In genomic region chr19:29805917-29806785, GRCm38 (mm10) we compare ENCODE assay signal across 8 mouse cellular contexts. TPM values are rescaled to one million over a fixed set of nuclear protein-coding genes. Genes with fewer than 3 reads are reported as not detected.
DNase-seq lines count a peak whose midpoint lies in the region; ATAC-seq and TF ChIP-seq lines count a peak whose summit lies in the region.

TSS of gene 9930021J03Rik (minus strand) at chr19:29805989.

- peak within 1 kb of the TSS; percentile 81 for H3K4me3 ChIP-seq in bone marrow, adult 2 months (replicated peaks; ENCODE audit: control insufficient read depth, low read depth, low read length)
- H3K4me3 ChIP-seq in embryonic facial prominence, embryonic 15.5 days (replicated peaks) = peak within 1 kb of the TSS; percentile 74
- H3K4me3 ChIP-seq in limb, embryonic 14.5 days (replicated peaks; ENCODE audit: low read length) = peak within 1 kb of the TSS; percentile 92
- H3K4me3 ChIP-seq in midbrain, postnatal 0 days (ENCODE audit: low read depth, low read length) = peak within 1 kb of the TSS; percentile 91

- H3K4me2 ChIP-seq in embryonic facial prominence, embryonic 15.5 days (replicated peaks) = peak within 1 kb of the TSS; percentile 72
- peak within 1 kb of the TSS; percentile 78 for H3K4me2 ChIP-seq in limb, embryonic 14.5 days (replicated peaks; ENCODE audit: low read depth, low read length, severe bottlenecking)
- peak within 1 kb of the TSS; percentile 90 for H3K4me2 ChIP-seq in midbrain, postnatal 0 days (ENCODE audit: low read depth, low read length, poor library complexity, severe bottlenecking)

- H3K27me3 ChIP-seq in embryonic facial prominence, embryonic 15.5 days = no peaks in the 10 kb centered on the region
- no peaks in the 10 kb centered on the region for H3K27me3 ChIP-seq in limb, embryonic 14.5 days (ENCODE audit: control insufficient read depth, insufficient read depth, low read length)
- no peaks in the 10 kb centered on the region for H3K27me3 ChIP-seq in midbrain, postnatal 0 days (ENCODE audit: insufficient read depth, low read length)

- under 1% methylated on average over 73 of the region's 95 CpGs for WGBS in bone marrow, adult 2 months
- under 1% methylated on average over 58 of the region's 95 CpGs for WGBS in embryonic facial prominence, embryonic 15.5 days
- WGBS in limb, embryonic 14.5 days = under 1% methylated on average over 22 of the region's 95 CpGs
- whole genome bisulfite sequencing in midbrain, postnatal 0 days = 0% methylated on average over 42 of the region's 95 CpGs

- peak within 1 kb of the TSS; percentile 74 for H3K9ac ChIP-seq in embryonic facial prominence, embryonic 15.5 days
- peak within 1 kb of the TSS; percentile 86 for H3K9ac ChIP-seq in limb, embryonic 14.5 days (ENCODE audit: low read depth, low read length, severe bottlenecking)
- H3K9ac ChIP-seq in midbrain, postnatal 0 days (replicated peaks; ENCODE audit: low read length, poor library complexity, severe bottlenecking) = peak within 1 kb of the TSS; percentile 78

- ATAC-seq in embryonic facial prominence, embryonic 15.5 days (ENCODE audit: insufficient number of reproducible peaks, low FRiP score, low TSS enrichment, low read depth) = peak; percentile 94
- peak; percentile 93 for ATAC-seq in limb, embryonic 14.5 days (ENCODE audit: low FRiP score, low read depth)
- ATAC-seq in midbrain, postnatal 0 days (ENCODE audit: low FRiP score) = peak; percentile 96

- TF ChIP-seq POLR2A in bone marrow, adult 2 months (IDR thresholded peaks at IDR 0.05; ENCODE audit: borderline replicate concordance, control insufficient read depth, low read depth, low read length) = peak; percentile 53; the same call in 1 of the 2 replicates
- TF ChIP-seq POLR2A in limb, embryonic 14.5 days (IDR thresholded peaks at IDR 0.05; ENCODE audit: borderline replicate concordance, extremely low read depth, insufficient read depth, insufficient read length) = no peak

- peaks cover 21% of the 10 kb centered on the region for H3K36me3 ChIP-seq in embryonic facial prominence, embryonic 15.5 days
- peaks cover 23% of the 10 kb centered on the region for H3K36me3 ChIP-seq in limb, embryonic 14.5 days (ENCODE audit: control insufficient read depth, insufficient read depth, low read length)
- no peaks in the 10 kb centered on the region; the same call in 1 of the 2 replicates for H3K36me3 ChIP-seq in midbrain, postnatal 0 days (ENCODE audit: insufficient read depth, low read length)

- peak within 1 kb of the TSS; percentile 87 for H3K27ac ChIP-seq in bone marrow, adult 2 months (ENCODE audit: control insufficient read depth, insufficient read depth, low read depth, low read length, poor library complexity)
- peak within 1 kb of the TSS; percentile 95 for H3K27ac ChIP-seq in embryonic facial prominence, embryonic 15.5 days (replicated peaks)
- peak within 1 kb of the TSS; percentile 94 for H3K27ac ChIP-seq in limb, embryonic 14.5 days (replicated peaks; ENCODE audit: low read depth, low read length)
- peak within 1 kb of the TSS; percentile 95 for H3K27ac ChIP-seq in midbrain, postnatal 0 days (ENCODE audit: low read depth, low read length)

- no peak for TF ChIP-seq CTCF in bone marrow, adult 2 months (IDR thresholded peaks at IDR 0.05; ENCODE audit: control insufficient read depth, insufficient read depth, low read length)
- TF ChIP-seq CTCF in midbrain, postnatal 0 days (IDR thresholded peaks at IDR 0.05) = 0 out of 2 replicates have a peak, but pooled peaks have one; percentile 2

- DNase-seq in 416B (ENCODE audit: low read depth) = peak; percentile 99
- peak; percentile 98 for DNase-seq in heart, adult 8-10 months (ENCODE audit: low spot score)
- peak; percentile 98 for DNase-seq in kidney, adult 9 months
- DNase-seq in limb, embryonic 14.5 days (ENCODE audit: low spot score) = peak; percentile 98
- peak; percentile 99 for DNase-seq in midbrain, postnatal 0 days (ENCODE audit: low spot score)
- peak; percentile 97 to 99 for DNase-seq in spleen, postnatal 14 days (ENCODE audit: low spot score in 2 of 2)

- H3K9me3 ChIP-seq in embryonic facial prominence, embryonic 15.5 days (replicated peaks) = no peaks in the 10 kb centered on the region
- no peaks in the 10 kb centered on the region for H3K9me3 ChIP-seq in limb, embryonic 14.5 days (ENCODE audit: control insufficient read depth, low read length)
- no peaks in the 10 kb centered on the region for H3K9me3 ChIP-seq in midbrain, postnatal 0 days (ENCODE audit: low read length)

- no peaks in the 10 kb centered on the region for H3K4me1 ChIP-seq in bone marrow, adult 2 months (ENCODE audit: control insufficient read depth, insufficient read depth, low read length)
- peaks cover 9% of the 10 kb centered on the region for H3K4me1 ChIP-seq in embryonic facial prominence, embryonic 15.5 days
- peaks cover 4% of the 10 kb centered on the region; the same call in 1 of the 2 replicates for H3K4me1 ChIP-seq in limb, embryonic 14.5 days (ENCODE audit: control insufficient read depth, insufficient read depth, low read length)
- 0 out of 2 replicates have a peak, but pooled peaks cover 10% of the 10 kb centered on the region for H3K4me1 ChIP-seq in midbrain, postnatal 0 days (ENCODE audit: insufficient read depth, low read length)

RNA-seq across cellular contexts. Expression of gene 9930021J03Rik, which starts in this region (rescaled TPM):
- polyA plus RNA-seq in bone marrow, adult 2 months (2011; ENCODE audit: insufficient read depth, insufficient read length, low replicate concordance, missing spikeins) = 7.6 and 9.4 TPM in 2 replicates
- polyA plus RNA-seq in embryonic facial prominence, embryonic 15.5 days (2015; fragmentation: Nextera tagmentation; extraction: Ambion mirVana) = 5.6 and 5.7 TPM in 2 replicates
- 10 to 100 TPM; 10.3 to 15.2 (median 12.9) TPM for total RNA-seq in heart, adult 8-10 months (2022)
- polyA plus RNA-seq in limb, embryonic 14.5 days (2012; rRNA removed) = 23.0 and 23.7 TPM in 2 replicates
- 8.5 and 9.5 TPM in 2 replicates for polyA plus RNA-seq in limb, embryonic 14.5 days (2014; fragmentation: Nextera tagmentation; extraction: Ambion mirVana)
- 27.0 and 27.5 TPM in 2 replicates for total RNA-seq in midbrain, postnatal 0 days (2014; rRNA removed)
- polyA plus RNA-seq in midbrain, postnatal 0 days (2015; fragmentation: Nextera tagmentation; extraction: Ambion mirVana) = 5.1 and 6.3 TPM in 2 replicates

Comparison
In these comparisons a context has a peak if more than half of its experiments do, and no peak if none do; other contexts are left out.
1. Peak in every context shown above with its lines: DNase-seq, ATAC-seq, H3K4me3 ChIP-seq and H3K27ac ChIP-seq.